Mouse (Mus musculus) forebrain, embryonic 16.5 days (tissue): Measurements from ENCODE around the gene Snrpd3. TPM values are rescaled to one million over a fixed set of nuclear protein-coding genes. Genes with fewer than 3 reads are reported as not detected.

Experiments
- ATAC-seq: fragments of 200-750 bp; cut with Nextera tagmentation; 2 replicates; pipeline ENCODE4 v1.8.0; 2017; ENCODE audit warnings: mild to moderate bottlenecking, moderate library complexity
- H3K27ac ChIP-seq: fragments of 300-500 bp; sonication (generic); 2 replicates; pipeline ENCODE4 v1.5.1; 2014; ENCODE audit warnings: low read length, control low read depth
- H3K27me3 ChIP-seq: fragments of 300-500 bp; sonication (generic); replicated peaks from 2 replicates; pipeline ENCODE4 v1.6.1; 2014; ENCODE audit warnings: low read length; ENCODE audit not compliant: control insufficient read depth, insufficient read depth
- H3K36me3 ChIP-seq: fragments of 300-500 bp; sonication (generic); 2 replicates; pipeline ENCODE4 v1.6.1; 2014; ENCODE audit not compliant: control insufficient read depth, insufficient read depth
- H3K4me1 ChIP-seq: fragments of 300-500 bp; sonication (generic); replicated peaks from 2 replicates; pipeline ENCODE4 v1.6.1; 2014; ENCODE audit warnings: low read length; ENCODE audit not compliant: control insufficient read depth, insufficient read depth
- H3K4me2 ChIP-seq: fragments of 300-500 bp; sonication (generic); 2 replicates; pipeline ENCODE4 v1.6.1; 2014; ENCODE audit warnings: mild to moderate bottlenecking, low read length, control low read depth
- H3K4me3 ChIP-seq: fragments of 300-500 bp; sonication (generic); replicated peaks from 2 replicates; pipeline ENCODE4 v1.5.1; 2014; ENCODE audit warnings: mild to moderate bottlenecking, low read length, control low read depth
- H3K9ac ChIP-seq: fragments of 300-500 bp; sonication (generic); replicated peaks from 2 replicates; pipeline ENCODE4 v1.6.1; 2014; ENCODE audit warnings: low read depth, low read length, control low read depth
- H3K9me3 ChIP-seq: fragments of 300-500 bp; sonication (generic); 2 replicates; pipeline ENCODE4 v1.6.1; 2016; ENCODE audit warnings: low read length; ENCODE audit not compliant: control insufficient read depth
- WGBS: fragments of 180-500 bp; shearing (Covaris S2); extraction: QIAGEN DNeasy Blood & Tissue Kit; methylation state at CpG from one replicate; pipeline ENCODE4 v1.1.7; 2014; 5-methylcytosine and 5-hydroxymethylcytosine counted together
- polyA plus RNA-seq: library from polyadenylated mRNA; unstranded; fragments of >200 nt; fragmentation: Nextera tagmentation; extraction: Ambion mirVana; gene quantifications from 2 replicates; pipeline ENCODE4 v1.2.1, GENCODE M21; 2015

The Snrpd3 gene
- polyA plus RNA-seq, 1 experiment from 2014 or later = 147 TPM

DNA sequence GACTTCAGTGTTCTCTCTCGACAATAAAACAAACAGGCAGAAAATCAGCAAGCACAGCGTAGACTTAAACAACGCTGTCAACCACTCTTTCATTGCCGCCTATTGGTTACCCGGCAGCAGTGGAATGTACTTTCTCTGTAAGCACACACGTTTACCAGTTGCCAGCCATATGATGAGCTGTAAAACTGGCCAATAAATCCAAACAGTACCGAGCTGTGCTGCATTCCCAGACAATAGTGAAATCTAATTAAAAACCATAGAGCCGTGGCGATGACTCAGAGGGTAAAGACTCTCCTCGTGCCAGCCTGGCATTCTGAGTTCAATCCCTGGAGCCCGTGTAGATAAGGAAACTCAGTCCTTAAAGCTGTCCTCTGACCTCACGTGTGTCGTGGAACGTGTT lies 31.1 kb downstream of the Snrpd3 start:
- ATAC-seq = peak; percentile 36
- WGBS = 38% methylated on average over 14 of the region's 14 CpGs

DNA sequence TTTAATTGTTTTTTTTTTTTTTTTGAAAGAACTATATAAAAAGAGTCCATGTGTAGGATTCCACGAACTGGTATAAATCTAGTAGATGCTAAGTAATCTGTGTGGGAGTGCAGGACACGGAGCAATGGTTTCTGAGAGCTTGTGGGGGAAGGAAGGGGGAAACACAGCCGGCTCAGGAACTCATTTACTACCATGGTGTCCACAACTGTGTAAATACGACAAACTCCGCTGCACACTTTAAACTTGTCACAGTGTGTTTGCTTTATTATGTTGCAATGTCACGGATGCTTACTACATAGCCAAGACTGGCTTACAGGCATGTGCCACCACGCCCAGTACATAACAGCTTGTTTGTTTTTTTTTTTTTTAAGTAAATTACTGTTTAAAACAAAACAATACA lies 32.5 kb downstream of the Snrpd3 start:
- H3K36me3 ChIP-seq = no peaks in the 10 kb centered on the region
- H3K4me1 ChIP-seq = no peaks in the 10 kb centered on the region
- no peak overlapping the region for H3K9ac ChIP-seq
- H3K4me3 ChIP-seq = no peak overlapping the region
- no peaks in the 10 kb centered on the region for H3K27me3 ChIP-seq
- H3K4me2 ChIP-seq = no peak overlapping the region
- WGBS = 79% methylated on average over 7 of the region's 7 CpGs
- H3K27ac ChIP-seq = no peak overlapping the region
- no peaks in the 10 kb centered on the region for H3K9me3 ChIP-seq
- ATAC-seq = no peak

More for the DNA sequence above, 31.1 kb downstream of the Snrpd3 start:
- Histone ChIP-seq H3K9me3 (no peaks in the 10 kb centered on the region), H3K36me3 (no peaks in the 10 kb centered on the region), H3K27me3 (no peaks in the 10 kb centered on the region), H3K4me3 (no peak overlapping the region), H3K4me2 (no peak overlapping the region), H3K4me1 (no peaks in the 10 kb centered on the region), H3K27ac (no peak overlapping the region), H3K9ac (no peak overlapping the region)

DNA sequence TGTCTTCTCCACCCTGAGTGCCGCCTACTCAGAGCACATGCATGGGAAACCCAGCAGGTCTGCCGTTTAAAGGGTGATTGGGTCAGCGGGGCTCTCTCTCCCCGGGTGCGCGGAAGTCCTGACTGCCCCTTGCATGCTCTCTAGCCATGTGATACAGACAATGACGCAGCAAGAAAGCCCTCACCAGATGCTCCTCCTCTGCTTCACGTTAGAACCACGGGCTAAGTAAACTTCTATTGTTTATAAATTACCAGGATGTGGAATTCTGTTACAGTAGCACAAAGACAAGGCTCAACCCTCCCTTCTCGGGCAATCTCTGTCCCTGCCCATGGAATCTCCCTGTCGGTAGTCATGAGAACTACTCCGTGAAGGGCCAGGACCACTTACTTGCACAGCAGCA lies 33.8 kb downstream of the Snrpd3 start:
- H3K36me3 ChIP-seq = no peaks in the 10 kb centered on the region
- WGBS = 56% methylated on average over 12 of the region's 12 CpGs
- H3K4me2 ChIP-seq = no peak overlapping the region
- ATAC-seq = no peak
- no peak overlapping the region for H3K4me3 ChIP-seq
- no peaks in the 10 kb centered on the region for H3K9me3 ChIP-seq
- H3K4me1 ChIP-seq = peaks cover 5% of the 10 kb centered on the region
- no peaks in the 10 kb centered on the region for H3K27me3 ChIP-seq
- H3K27ac ChIP-seq = no peak overlapping the region
- no peak overlapping the region for H3K9ac ChIP-seq

DNA sequence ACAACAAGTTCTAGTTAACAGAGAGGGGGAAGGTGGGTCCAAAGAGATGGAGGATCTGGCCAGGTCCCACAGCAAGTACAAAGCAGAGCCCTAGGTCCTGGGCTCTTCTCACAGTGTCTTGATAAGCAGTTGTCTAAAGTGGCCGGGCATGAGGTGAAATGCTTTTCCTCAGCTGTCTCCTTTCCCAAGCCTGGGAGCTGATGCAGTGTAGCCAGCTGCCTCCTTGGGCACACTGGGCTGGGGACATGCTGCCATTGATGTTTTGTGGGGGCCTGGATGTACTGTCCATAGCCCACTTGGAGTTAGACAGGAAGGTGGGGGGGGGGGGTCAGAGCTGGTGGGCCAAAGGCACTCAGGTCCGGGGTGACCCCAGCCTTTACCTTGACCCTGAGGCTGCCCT lies 34.8 kb downstream of the Snrpd3 start:
- Histone ChIP-seq H3K36me3 (no peaks in the 10 kb centered on the region), H3K9me3 (no peaks in the 10 kb centered on the region), H3K27me3 (no peaks in the 10 kb centered on the region), H3K4me3 (no peak overlapping the region), H3K27ac (no peak overlapping the region), H3K9ac (no peak overlapping the region), H3K4me2 (no peak overlapping the region), H3K4me1 (peaks cover 14% of the 10 kb centered on the region)
- WGBS = 72% methylated on average over 2 of the region's 2 CpGs
- ATAC-seq = no peak

DNA sequence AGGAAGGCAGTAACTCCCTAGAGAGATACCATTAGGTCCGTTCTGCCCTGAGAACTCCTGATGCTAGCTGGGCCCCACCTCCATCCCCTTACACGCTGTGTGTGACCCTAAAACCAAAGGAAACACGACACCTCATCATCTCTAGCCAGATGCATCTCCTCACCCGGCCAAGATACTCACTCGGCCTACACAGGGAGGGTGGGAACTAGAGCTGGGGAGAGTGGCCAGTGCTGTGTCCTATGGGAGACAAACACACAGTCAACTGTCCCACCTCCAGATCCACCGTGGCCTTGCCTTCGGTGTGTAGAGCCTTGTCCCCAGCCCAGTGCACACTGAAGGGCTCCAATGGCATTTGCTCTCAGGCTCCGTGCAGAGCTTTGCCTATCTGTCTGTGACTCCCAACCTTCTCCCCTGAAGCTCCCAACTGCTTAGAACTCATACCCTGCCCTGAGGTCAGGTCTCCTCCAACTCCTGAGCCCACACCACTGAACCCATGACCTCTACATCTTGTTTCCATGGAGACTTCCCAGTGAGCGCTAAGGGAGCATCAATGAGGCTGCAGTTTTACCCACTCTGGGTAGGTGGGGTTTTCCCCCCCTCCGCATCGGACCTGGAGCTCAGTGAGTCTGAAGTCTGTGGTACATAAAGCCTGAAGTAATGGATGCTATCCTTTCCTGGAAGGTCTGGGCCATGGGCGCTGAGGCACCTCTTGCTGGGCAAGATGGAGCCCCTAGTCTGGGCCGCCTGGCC lies 35.5 kb downstream of the Snrpd3 start:
- Histone ChIP-seq H3K4me2 (no peak overlapping the region), H3K4me3 (no peak overlapping the region), H3K9me3 (no peaks in the 10 kb centered on the region), H3K27ac (no peak overlapping the region), H3K9ac (no peak overlapping the region), H3K4me1 (peaks cover 22% of the 10 kb centered on the region), H3K36me3 (no peaks in the 10 kb centered on the region), H3K27me3 (no peaks in the 10 kb centered on the region)
- no peak for ATAC-seq
- 78% methylated on average over 13 of the region's 13 CpGs for WGBS

DNA sequence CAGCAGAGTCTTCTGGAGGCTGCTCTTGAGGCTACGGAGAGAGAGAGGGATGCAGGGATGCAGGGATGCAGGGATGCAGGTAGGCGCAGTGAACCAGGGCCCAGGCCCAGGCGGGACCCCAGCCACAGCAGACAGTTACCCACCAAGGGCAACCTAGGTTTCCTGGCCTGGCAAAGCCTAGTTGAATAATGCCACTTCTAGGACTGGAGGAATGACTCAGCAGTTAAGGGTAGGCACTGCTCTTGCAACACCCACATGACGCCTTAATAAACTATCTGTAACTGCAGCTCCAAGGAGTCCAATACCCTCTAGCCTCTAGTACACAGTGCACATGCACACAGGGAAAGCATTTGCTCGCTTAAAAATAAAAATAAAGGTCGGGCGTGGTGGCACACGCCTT lies 36.7 kb downstream of the Snrpd3 start:
- Histone ChIP-seq H3K9ac (no peak overlapping the region), H3K27ac (no peak overlapping the region), H3K9me3 (no peaks in the 10 kb centered on the region), H3K4me3 (no peak overlapping the region), H3K4me1 (peaks cover 29% of the 10 kb centered on the region), H3K4me2 (no peak overlapping the region), H3K27me3 (no peaks in the 10 kb centered on the region), H3K36me3 (no peaks in the 10 kb centered on the region)
- no peak for ATAC-seq
- 92% methylated on average over 8 of the region's 8 CpGs for WGBS

DNA sequence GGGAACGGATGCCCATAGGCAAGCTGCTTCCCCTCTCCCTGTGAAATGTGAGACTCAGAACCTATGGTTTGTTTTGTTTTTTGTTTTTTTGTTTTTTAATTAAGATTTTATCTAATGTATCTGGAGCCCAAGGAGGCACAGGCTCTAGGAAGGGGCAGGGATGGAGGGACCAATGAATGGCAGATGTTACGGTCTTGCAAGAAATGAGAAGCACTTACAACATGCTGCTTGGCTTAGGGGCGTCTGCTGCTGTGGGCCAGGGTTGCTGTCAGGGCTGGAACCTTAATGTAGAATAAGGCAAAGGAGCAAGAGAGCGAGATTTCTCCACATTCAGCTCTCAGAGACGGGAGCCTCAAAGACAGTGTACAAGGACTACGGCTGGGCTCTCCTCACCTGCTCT lies 38.2 kb downstream of the Snrpd3 start:
- Histone ChIP-seq H3K9ac (no peak overlapping the region), H3K4me1 (peaks cover 36% of the 10 kb centered on the region), H3K9me3 (no peaks in the 10 kb centered on the region), H3K4me2 (no peak overlapping the region), H3K27ac (no peak overlapping the region; the same call in 1 of the 2 replicates), H3K27me3 (no peaks in the 10 kb centered on the region), H3K4me3 (no peak overlapping the region), H3K36me3 (no peaks in the 10 kb centered on the region)
- ATAC-seq = no peak
- 47% methylated on average over 6 of the region's 6 CpGs for WGBS

DNA sequence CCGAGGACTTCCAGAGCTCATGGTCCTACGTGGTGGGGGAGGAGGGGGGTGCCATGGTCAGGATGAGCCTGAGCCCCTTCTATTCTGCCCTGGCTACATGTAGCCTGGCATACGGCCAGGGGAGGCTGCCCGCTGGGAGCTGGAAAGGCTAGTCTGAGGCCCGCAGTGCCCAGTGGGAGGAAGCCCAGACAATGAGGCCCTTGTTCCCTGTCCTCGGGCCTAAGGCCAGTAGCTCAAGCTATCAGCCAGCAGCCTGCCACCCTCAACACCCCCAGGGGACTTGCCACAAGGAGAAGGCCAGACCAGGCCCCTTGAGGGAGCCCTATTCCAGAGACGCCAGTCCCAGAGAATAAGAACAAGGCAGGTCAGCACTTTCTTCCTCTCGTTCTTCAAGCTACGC lies 38.7 kb downstream of the Snrpd3 start:
- ATAC-seq = peak; percentile 70
- Histone ChIP-seq H3K27ac (peak overlapping the region; percentile 65), H3K27me3 (no peaks in the 10 kb centered on the region), H3K4me2 (no peak overlapping the region), H3K36me3 (no peaks in the 10 kb centered on the region), H3K4me3 (no peak overlapping the region), H3K9me3 (no peaks in the 10 kb centered on the region), H3K4me1 (peaks cover 41% of the 10 kb centered on the region), H3K9ac (no peak overlapping the region)
- 9% methylated on average over 9 of the region's 9 CpGs for WGBS

DNA sequence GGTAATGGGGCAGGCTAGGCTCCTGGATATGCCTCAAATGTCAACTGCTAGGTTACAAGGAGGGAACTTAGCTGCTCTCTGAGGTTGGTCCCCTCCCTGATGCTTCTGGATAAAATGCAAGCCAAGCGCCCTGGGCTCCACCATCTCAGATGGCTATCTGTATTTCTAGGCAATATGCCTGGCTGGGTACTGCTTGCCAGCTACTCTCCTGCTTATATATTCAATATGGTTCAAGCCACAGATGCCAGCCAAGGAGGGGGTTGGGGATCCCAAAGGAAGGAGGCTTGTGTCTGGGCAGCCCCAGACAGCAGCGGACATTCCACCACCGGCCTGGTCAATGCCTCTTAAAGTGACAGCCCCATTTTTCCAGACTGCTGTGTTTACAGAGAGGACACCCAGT lies 41.2 kb downstream of the Snrpd3 start:
- Histone ChIP-seq H3K27ac (peak overlapping the region; percentile 46), H3K4me3 (peak overlapping the region; percentile 52), H3K9me3 (no peaks in the 10 kb centered on the region), H3K36me3 (no peaks in the 10 kb centered on the region), H3K9ac (peak overlapping the region; percentile 5; the same call in 1 of the 2 replicates), H3K4me1 (peaks cover 42% of the 10 kb centered on the region), H3K4me2 (peak overlapping the region; percentile 89), H3K27me3 (no peaks in the 10 kb centered on the region)
- 14% methylated on average over 3 of the region's 3 CpGs for WGBS
- peak; percentile 42 for ATAC-seq
